Mouse (Mus musculus) G1E (cell line): ENCODE results near the gene Sdccag8.

Experiments
- CTCF ChIP-seq: IDR thresholded peaks from 2 replicates; pipeline ENCODE4 v1.5.1; 2012; ENCODE audit warnings: low read depth, low read length, inconsistent platforms, mixed read lengths
- GATA1 ChIP-seq: IDR thresholded peaks from 2 replicates; pipeline ENCODE4 v1.6.1; 2012; ENCODE audit warnings: borderline replicate concordance, low read length, inconsistent platforms, mixed read lengths
- GATA2 ChIP-seq: IDR thresholded peaks from 2 replicates; pipeline ENCODE4 v1.6.1; 2012; ENCODE audit warnings: low read depth, low read length, inconsistent platforms, borderline replicate concordance
- TAL1 ChIP-seq: conservative IDR thresholded peaks from 2 replicates; pipeline ENCODE4 v1.6.1; 2012; ENCODE audit warnings: low read depth, low read length, inconsistent platforms, mixed read lengths

DNA sequence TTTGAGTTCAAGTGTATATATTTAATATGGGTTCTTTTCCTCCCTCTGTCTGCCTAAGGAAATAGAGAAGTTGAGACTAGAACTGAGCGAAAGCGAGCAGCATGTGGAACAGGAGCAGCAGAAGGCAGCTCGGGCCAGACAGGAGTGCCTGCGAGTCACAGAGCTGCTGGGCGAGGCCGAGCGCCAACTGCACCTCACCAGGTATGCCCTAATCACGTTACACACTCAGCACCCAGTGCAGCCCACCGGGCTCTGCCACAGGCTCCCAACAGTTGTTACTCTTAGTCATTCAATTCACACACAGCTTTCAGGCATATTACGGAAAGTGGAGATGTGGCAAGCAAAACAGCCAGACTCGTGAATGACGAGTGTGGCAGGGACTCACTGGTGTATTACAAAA, 105.0 kb downstream of the Sdccag8 start:
- TF ChIP-seq GATA2: no peak
- no peak for TF ChIP-seq CTCF
- no peak for TF ChIP-seq GATA1
- TF ChIP-seq TAL1: no peak
